Mouse (Mus musculus): ENCODE measurements at regions not wholly inside any gene's neighbourhood (a gene's known extent, or its start where the extent isn't known, plus 50 kb on each side); places are given as distances from the start of the nearest gene placed in this dataset.

GRCm38 (mm10) chr8:86275699-86276098 is 304.8 kb downstream of the Abcc12 start:
- Histone ChIP-seq H3K9ac (ENCODE audit: low read length) (no peak overlapping the region), H3K4me2 (ENCODE audit: low read length) (no peak overlapping the region), H3K4me3 (ENCODE audit: low read depth, low read length) (no peak overlapping the region), H3K36me3 (ENCODE audit: control insufficient read depth, insufficient read depth, low read length) (no peaks in the 10 kb centered on the region), H3K4me1 (ENCODE audit: control insufficient read depth, insufficient read depth, low read length) (peaks cover 5% of the 10 kb centered on the region; the same call in 1 of the 2 replicates), H3K27ac (ENCODE audit: low read depth, low read length) (no peak overlapping the region), H3K9me3 (replicated peaks; ENCODE audit: control insufficient read depth, low read length) (no peaks in the 10 kb centered on the region), H3K27me3 (replicated peaks; ENCODE audit: control insufficient read depth, insufficient read depth, low read length) (no peaks in the 10 kb centered on the region)
- WGBS, result 95% methylated on average over 4 of the region's 4 CpGs
- ATAC-seq, result no peak
- DNase-seq (ENCODE audit: low spot score), result no peak

- Histone ChIP-seq H3K4me2 (ENCODE audit: low read length) (no peak overlapping the region), H3K36me3 (ENCODE audit: control insufficient read depth, insufficient read depth, low read length) (no peaks in the 10 kb centered on the region), H3K9me3 (replicated peaks; ENCODE audit: control insufficient read depth, low read length) (no peaks in the 10 kb centered on the region), H3K4me3 (ENCODE audit: low read depth, low read length) (no peak overlapping the region), H3K4me1 (ENCODE audit: control insufficient read depth, insufficient read depth, low read length) (peaks cover 5% of the 10 kb centered on the region; the same call in 1 of the 2 replicates), H3K9ac (ENCODE audit: low read length) (no peak overlapping the region), H3K27me3 (replicated peaks; ENCODE audit: control insufficient read depth, insufficient read depth, low read length) (no peaks in the 10 kb centered on the region), H3K27ac (ENCODE audit: low read depth, low read length) (no peak overlapping the region)
- ATAC-seq (peak; percentile 72; the same call in 1 of the 2 replicates), DNase-seq (ENCODE audit: low spot score) (peak; percentile 67)
- WGBS, result 15% methylated on average over 3 of the region's 3 CpGs
Observed at GRCm38 (mm10) chr8:86273811-86274210, 306.7 kb downstream of the Abcc12 start.

- H3K4me2 ChIP-seq (ENCODE audit: low read length), result no peak overlapping the region
- no peak overlapping the region for H3K27ac ChIP-seq (ENCODE audit: low read depth, low read length)
- H3K9ac ChIP-seq (ENCODE audit: low read length), result no peak overlapping the region
- ATAC-seq (no peak), DNase-seq (ENCODE audit: low spot score) (no peak)
- peaks cover 5% of the 10 kb centered on the region; the same call in 1 of the 2 replicates for H3K4me1 ChIP-seq (ENCODE audit: control insufficient read depth, insufficient read depth, low read length)
- H3K27me3 ChIP-seq (replicated peaks; ENCODE audit: control insufficient read depth, insufficient read depth, low read length), result no peaks in the 10 kb centered on the region
- WGBS, result 36% methylated on average over 1 of the region's 1 CpGs
- H3K4me3 ChIP-seq (ENCODE audit: low read depth, low read length), result no peak overlapping the region
- H3K36me3 ChIP-seq (ENCODE audit: control insufficient read depth, insufficient read depth, low read length), result no peaks in the 10 kb centered on the region
- H3K9me3 ChIP-seq (replicated peaks; ENCODE audit: control insufficient read depth, low read length), result no peaks in the 10 kb centered on the region
Observed at GRCm38 (mm10) chr8:86272626-86273025, 307.9 kb downstream of the Abcc12 start.

- H3K9me3 ChIP-seq (replicated peaks; ENCODE audit: control insufficient read depth, low read length), result no peaks in the 10 kb centered on the region
- H3K27me3 ChIP-seq (replicated peaks; ENCODE audit: control insufficient read depth, insufficient read depth, low read length), result no peaks in the 10 kb centered on the region
- H3K27ac ChIP-seq (ENCODE audit: low read depth, low read length), result no peak overlapping the region
- H3K36me3 ChIP-seq (ENCODE audit: control insufficient read depth, insufficient read depth, low read length), result no peaks in the 10 kb centered on the region
- H3K4me2 ChIP-seq (ENCODE audit: low read length), result no peak overlapping the region
- DNase-seq (ENCODE audit: low spot score) (no peak), ATAC-seq (no peak)
- H3K9ac ChIP-seq (ENCODE audit: low read length), result no peak overlapping the region
- H3K4me1 ChIP-seq (ENCODE audit: control insufficient read depth, insufficient read depth, low read length), result peaks cover 5% of the 10 kb centered on the region; the same call in 1 of the 2 replicates
- 87% methylated on average over 6 of the region's 6 CpGs for WGBS
- no peak overlapping the region for H3K4me3 ChIP-seq (ENCODE audit: low read depth, low read length)
Observed at GRCm38 (mm10) chr8:86271477-86271876, 309.0 kb downstream of the Abcc12 start.

GRCm38 (mm10) chr8:86258011-86258410 is 322.5 kb downstream of the Abcc12 start:
- Histone ChIP-seq H3K4me3 (ENCODE audit: low read depth, low read length) (no peak overlapping the region), H3K9me3 (replicated peaks; ENCODE audit: control insufficient read depth, low read length) (no peaks in the 10 kb centered on the region), H3K36me3 (ENCODE audit: control insufficient read depth, insufficient read depth, low read length) (no peaks in the 10 kb centered on the region), H3K9ac (ENCODE audit: low read length) (no peak overlapping the region), H3K27me3 (replicated peaks; ENCODE audit: control insufficient read depth, insufficient read depth, low read length) (no peaks in the 10 kb centered on the region), H3K4me1 (ENCODE audit: control insufficient read depth, insufficient read depth, low read length) (no peaks in the 10 kb centered on the region), H3K27ac (ENCODE audit: low read depth, low read length) (no peak overlapping the region), H3K4me2 (ENCODE audit: low read length) (no peak overlapping the region)
- no peak for ATAC-seq
- no peak for DNase-seq (ENCODE audit: low spot score)
- WGBS, result 86% methylated on average over 5 of the region's 5 CpGs

- Histone ChIP-seq H3K9ac (ENCODE audit: low read length) (no peak overlapping the region), H3K9me3 (replicated peaks; ENCODE audit: control insufficient read depth, low read length) (no peaks in the 10 kb centered on the region), H3K4me1 (ENCODE audit: control insufficient read depth, insufficient read depth, low read length) (no peaks in the 10 kb centered on the region), H3K4me2 (ENCODE audit: low read length) (no peak overlapping the region), H3K27ac (ENCODE audit: low read depth, low read length) (no peak overlapping the region), H3K27me3 (replicated peaks; ENCODE audit: control insufficient read depth, insufficient read depth, low read length) (no peaks in the 10 kb centered on the region), H3K36me3 (ENCODE audit: control insufficient read depth, insufficient read depth, low read length) (no peaks in the 10 kb centered on the region), H3K4me3 (ENCODE audit: low read depth, low read length) (no peak overlapping the region)
- DNase-seq (ENCODE audit: low spot score) (no peak), ATAC-seq (no peak)
Observed at GRCm38 (mm10) chr8:86255431-86255830, 325.1 kb downstream of the Abcc12 start.

- Histone ChIP-seq H3K4me1 (ENCODE audit: control insufficient read depth, insufficient read depth, low read length) (no peaks in the 10 kb centered on the region), H3K27ac (ENCODE audit: low read depth, low read length) (no peak overlapping the region), H3K27me3 (replicated peaks; ENCODE audit: control insufficient read depth, insufficient read depth, low read length) (no peaks in the 10 kb centered on the region), H3K9ac (ENCODE audit: low read length) (no peak overlapping the region), H3K4me2 (ENCODE audit: low read length) (no peak overlapping the region), H3K36me3 (ENCODE audit: control insufficient read depth, insufficient read depth, low read length) (no peaks in the 10 kb centered on the region), H3K4me3 (ENCODE audit: low read depth, low read length) (no peak overlapping the region), H3K9me3 (replicated peaks; ENCODE audit: control insufficient read depth, low read length) (no peaks in the 10 kb centered on the region)
- DNase-seq (ENCODE audit: low spot score) (peak; percentile 16), ATAC-seq (no peak)
- 62% methylated on average over 1 of the region's 1 CpGs for WGBS
Observed at GRCm38 (mm10) chr8:86254680-86255079, 325.8 kb downstream of the Abcc12 start.

GRCm38 (mm10) chr8:86252696-86253355 is 327.7 kb downstream of the Abcc12 start:
- H3K9ac ChIP-seq (ENCODE audit: low read length), result no peak overlapping the region
- DNase-seq (ENCODE audit: low spot score) (no peak), ATAC-seq (no peak)
- WGBS, result 77% methylated on average over 4 of the region's 4 CpGs
- no peaks in the 10 kb centered on the region for H3K4me1 ChIP-seq (ENCODE audit: control insufficient read depth, insufficient read depth, low read length)
- H3K27ac ChIP-seq (ENCODE audit: low read depth, low read length), result no peak overlapping the region
- H3K36me3 ChIP-seq (ENCODE audit: control insufficient read depth, insufficient read depth, low read length), result no peaks in the 10 kb centered on the region
- no peak overlapping the region for H3K4me2 ChIP-seq (ENCODE audit: low read length)
- no peaks in the 10 kb centered on the region for H3K27me3 ChIP-seq (replicated peaks; ENCODE audit: control insufficient read depth, insufficient read depth, low read length)
- H3K4me3 ChIP-seq (ENCODE audit: low read depth, low read length), result no peak overlapping the region
- no peaks in the 10 kb centered on the region for H3K9me3 ChIP-seq (replicated peaks; ENCODE audit: control insufficient read depth, low read length)

- Histone ChIP-seq H3K9me3 (replicated peaks; ENCODE audit: control insufficient read depth, low read length) (no peaks in the 10 kb centered on the region), H3K27me3 (replicated peaks; ENCODE audit: control insufficient read depth, insufficient read depth, low read length) (no peaks in the 10 kb centered on the region), H3K36me3 (ENCODE audit: control insufficient read depth, insufficient read depth, low read length) (no peaks in the 10 kb centered on the region), H3K9ac (ENCODE audit: low read length) (no peak overlapping the region), H3K4me1 (ENCODE audit: control insufficient read depth, insufficient read depth, low read length) (no peaks in the 10 kb centered on the region), H3K27ac (ENCODE audit: low read depth, low read length) (no peak overlapping the region), H3K4me2 (ENCODE audit: low read length) (no peak overlapping the region), H3K4me3 (ENCODE audit: low read depth, low read length) (no peak overlapping the region)
- no peak for DNase-seq (ENCODE audit: low spot score)
- WGBS, result 92% methylated on average over 4 of the region's 4 CpGs
- no peak for ATAC-seq
Observed at GRCm38 (mm10) chr8:86234696-86235095, 345.8 kb downstream of the Abcc12 start.
